Mouse (Mus musculus) cerebellum, adult 2 months (tissue): ENCODE data around the gene Rbm15. TPM values are rescaled to one million over a fixed set of nuclear protein-coding genes. Genes with fewer than 3 reads are reported as not detected.

Source experiments
- DNase-seq, 2 experiments: peaks; one replicate each; pipeline ENCODE4 v3.0.0; 2021
- H3K27ac ChIP-seq: fragments of 200-500 bp; 2 replicates; pipeline ENCODE4 v1.5.1; 2012; ENCODE audit warnings: low read length, control low read depth, inconsistent platforms; ENCODE audit not compliant: insufficient read depth
- H3K27me3 ChIP-seq: fragments of 200-500 bp; 2 replicates; pipeline ENCODE4 v1.6.1; 2012; ENCODE audit warnings: inconsistent platforms, mild to moderate bottlenecking, low read length, moderate library complexity; ENCODE audit not compliant: control insufficient read depth, insufficient read depth
- H3K4me1 ChIP-seq: fragments of 200-500 bp; 2 replicates; pipeline ENCODE4 v1.6.1; 2011; ENCODE audit warnings: low read length; ENCODE audit not compliant: control insufficient read depth, insufficient read depth
- H3K4me3 ChIP-seq: fragments of 200-500 bp; replicated peaks from 2 replicates; pipeline ENCODE3; 2011; ENCODE audit warnings: mild to moderate bottlenecking, low read depth, low read length, control low read depth; ENCODE audit not compliant: insufficient read depth
- CTCF ChIP-seq: fragments of 200-500 bp; IDR thresholded peaks from 2 replicates; pipeline ENCODE4 v1.5.1; 2011; ENCODE audit warnings: low read depth, mild to moderate bottlenecking, control low read depth, low read length, moderate library complexity, borderline replicate concordance; ENCODE audit not compliant: insufficient read depth
- POLR2A ChIP-seq: fragments of 200-500 bp; IDR thresholded peaks from 2 replicates; pipeline ENCODE4 v1.6.1; 2011; ENCODE audit warnings: low read length, control low read depth, borderline replicate concordance; ENCODE audit not compliant: insufficient read depth
- WGBS: fragments of 180-500 bp; shearing (Covaris S2); methylation state at CpG from one replicate; pipeline ENCODE4 v1.1.7; 2018; 5-methylcytosine and 5-hydroxymethylcytosine counted together
- polyA plus RNA-seq: library from polyadenylated mRNA; depleted of rRNA; stranded (reverse); fragments of >200 nt; gene quantifications from 2 replicates; pipeline ENCODE4 v1.2.3, GENCODE M21; 2012

Gene Rbm15
- polyA plus RNA-seq, 1 experiment, result 7.0 TPM

- peaks cover 16% of the 10 kb centered on the region for H3K4me1 ChIP-seq
- TF ChIP-seq CTCF, result no peak
- no peak for TF ChIP-seq POLR2A
- no peak overlapping the region for H3K27ac ChIP-seq
- WGBS, result 71% methylated on average over 4 of the region's 4 CpGs
- no peaks in the 10 kb centered on the region for H3K27me3 ChIP-seq
- no peak for DNase-seq
- no peak overlapping the region for H3K4me3 ChIP-seq
Measured at GRCm38 (mm10) chr3:107360341-107360740, 26.9 kb upstream of the Rbm15 start.

- no peak for DNase-seq
- no peak for TF ChIP-seq POLR2A
- no peak for TF ChIP-seq CTCF
- 86% methylated on average over 3 of the region's 3 CpGs for WGBS
- Histone ChIP-seq H3K4me1 (peaks cover 9% of the 10 kb centered on the region; the same call in 1 of the 2 replicates), H3K27ac (no peak overlapping the region), H3K27me3 (no peaks in the 10 kb centered on the region), H3K4me3 (no peak overlapping the region)
Measured at GRCm38 (mm10) chr3:107357700-107358234, 24.3 kb upstream of the Rbm15 start.

GRCm38 (mm10) chr3:107356964-107357441, 23.5 kb upstream of the Rbm15 start:
- peak; percentile 84 to 87 for DNase-seq
- Histone ChIP-seq H3K4me1 (peaks cover 7% of the 10 kb centered on the region; the same call in 1 of the 2 replicates), H3K27me3 (no peaks in the 10 kb centered on the region), H3K27ac (no peak overlapping the region), H3K4me3 (no peak overlapping the region)
- under 1% methylated on average over 11 of the region's 11 CpGs for WGBS
- TF ChIP-seq POLR2A, result no peak
- peak; percentile 78 for TF ChIP-seq CTCF

- no peak for DNase-seq
- WGBS, result 93% methylated on average over 6 of the region's 6 CpGs
- H3K27me3 ChIP-seq, result no peaks in the 10 kb centered on the region
- H3K27ac ChIP-seq, result no peak overlapping the region
- TF ChIP-seq POLR2A (no peak), CTCF (no peak)
- H3K4me3 ChIP-seq, result no peak overlapping the region
- H3K4me1 ChIP-seq, result peaks cover 7% of the 10 kb centered on the region; the same call in 1 of the 2 replicates
Measured at GRCm38 (mm10) chr3:107355618-107356260, 22.3 kb upstream of the Rbm15 start.

- WGBS, result 83% methylated on average over 3 of the region's 3 CpGs
Measured at GRCm38 (mm10) chr3:107351706-107352105, 18.2 kb upstream of the Rbm15 start.

GRCm38 (mm10) chr3:107349006-107349405, 15.5 kb upstream of the Rbm15 start:
- no peaks in the 10 kb centered on the region for H3K27me3 ChIP-seq
- no peak overlapping the region for H3K27ac ChIP-seq
- TF ChIP-seq POLR2A (no peak), CTCF (no peak)
- 26% methylated on average over 3 of the region's 3 CpGs for WGBS
- no peaks in the 10 kb centered on the region for H3K4me1 ChIP-seq
- no peak for DNase-seq
- no peak overlapping the region for H3K4me3 ChIP-seq

More at GRCm38 (mm10) chr3:107351706-107352105, 18.2 kb upstream of the Rbm15 start:
- H3K4me1 ChIP-seq, result 0 out of 2 replicates have a peak, but pooled peaks cover under 1% of the 10 kb centered on the region
- DNase-seq, result no peak
- no peak overlapping the region for H3K27ac ChIP-seq
- no peak overlapping the region for H3K4me3 ChIP-seq
- TF ChIP-seq POLR2A (no peak), CTCF (no peak)
- H3K27me3 ChIP-seq, result no peaks in the 10 kb centered on the region

- 10% methylated on average over 3 of the region's 3 CpGs for WGBS
- no peaks in the 10 kb centered on the region for H3K4me1 ChIP-seq
- H3K27ac ChIP-seq, result no peak overlapping the region
- TF ChIP-seq CTCF (no peak), POLR2A (no peak)
- no peak for DNase-seq
- H3K4me3 ChIP-seq, result no peak overlapping the region
- H3K27me3 ChIP-seq, result no peaks in the 10 kb centered on the region
Measured at GRCm38 (mm10) chr3:107345033-107345725, 11.7 kb upstream of the Rbm15 start.
